Mouse (Mus musculus) heart, adult 2 months (tissue): ENCODE measurements around the gene Tapbp.

Source experiments
- CTCF ChIP-seq: fragments of 200-600 bp; IDR thresholded peaks from 2 replicates; pipeline ENCODE4 v1.8.1; 2022; ENCODE audit warnings: antibody characterized with exemption, mild to moderate bottlenecking, moderate library complexity
- POLR2A ChIP-seq: fragments of 200-500 bp; IDR thresholded peaks from 2 replicates; pipeline ENCODE4 v1.6.1; 2011; ENCODE audit warnings: mild to moderate bottlenecking, low read depth, low read length, control low read depth; ENCODE audit not compliant: insufficient read depth

DNA sequence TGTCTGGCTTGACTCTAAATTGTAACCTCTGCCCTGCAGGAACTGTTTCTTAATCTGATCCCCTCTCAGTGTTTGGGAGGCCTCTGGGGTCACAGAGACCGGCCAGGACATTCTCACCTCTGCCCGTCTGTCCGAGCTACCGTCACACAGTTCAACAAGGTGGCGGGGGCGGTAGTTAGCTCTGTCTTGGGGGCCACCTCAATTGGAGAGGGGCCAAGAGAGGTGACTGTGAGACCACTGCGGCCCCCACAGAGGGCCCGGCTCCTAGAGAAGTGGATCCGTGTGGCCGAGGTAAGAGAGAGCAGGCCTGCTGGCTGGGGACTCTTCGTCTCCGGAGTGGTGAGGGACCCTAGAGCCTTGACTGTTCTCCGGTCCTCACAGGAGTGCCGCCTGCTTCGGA is 17.3 kb downstream of the Tapbp start:
- TF ChIP-seq CTCF = no peak
- TF ChIP-seq POLR2A = no peak
